Mouse (Mus musculus): Measurements from ENCODE around the gene Btbd2.

DNA sequence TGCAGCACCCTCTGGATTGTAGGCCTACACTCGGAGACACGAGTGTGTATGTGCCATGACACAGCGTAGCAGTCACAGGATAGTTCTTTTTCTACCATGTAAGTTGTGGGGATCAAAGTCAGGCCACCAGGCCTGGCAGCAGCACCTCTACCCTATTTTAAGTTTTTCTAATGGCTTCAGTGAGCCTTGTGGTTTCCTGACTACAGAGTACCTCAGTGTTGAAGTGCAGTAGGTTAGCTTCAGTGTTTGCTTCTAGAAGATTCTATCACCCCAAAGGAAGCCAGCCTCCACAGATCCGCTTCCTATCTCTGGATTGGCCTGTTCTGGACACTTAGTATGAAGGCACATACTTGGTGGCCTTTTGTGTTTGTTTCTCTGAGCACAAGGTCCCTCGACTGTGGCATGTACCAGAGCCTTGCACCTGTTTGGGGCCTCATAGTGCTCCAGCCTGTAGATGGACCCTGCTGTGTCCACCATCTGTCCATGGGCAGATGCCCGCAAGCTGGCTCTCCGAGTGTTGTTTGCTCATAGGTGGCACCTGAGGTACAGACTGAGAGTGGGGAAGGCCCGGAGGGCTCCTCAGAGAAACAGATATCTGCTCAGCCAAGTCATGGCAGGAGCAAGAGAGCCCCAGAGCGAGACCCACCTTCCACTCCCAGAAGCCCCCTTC lies 46.6 kb downstream of the Btbd2 start:
- TF ChIP-seq CTCF (IDR thresholded peaks at IDR 0.05; ENCODE audit: extremely low read depth, insufficient read depth, insufficient read length, insufficient replicate concordance) (no peak), POLR2A (IDR thresholded peaks at IDR 0.05; ENCODE audit: low read depth, low read length) (no peak)
